Mouse (Mus musculus): ENCODE results near the gene Olfr958. TPM values are rescaled to one million over a fixed set of nuclear protein-coding genes. Genes with fewer than 3 reads are reported as not detected.
A peak's percentile ranks its signal among the peaks of the same experiment; 100 is the strongest.

Olfr958 gene
- polyA plus RNA-seq (2015; fragmentation: Nextera tagmentation; extraction: Ambion mirVana), result not detected in 2 replicates

DNA sequence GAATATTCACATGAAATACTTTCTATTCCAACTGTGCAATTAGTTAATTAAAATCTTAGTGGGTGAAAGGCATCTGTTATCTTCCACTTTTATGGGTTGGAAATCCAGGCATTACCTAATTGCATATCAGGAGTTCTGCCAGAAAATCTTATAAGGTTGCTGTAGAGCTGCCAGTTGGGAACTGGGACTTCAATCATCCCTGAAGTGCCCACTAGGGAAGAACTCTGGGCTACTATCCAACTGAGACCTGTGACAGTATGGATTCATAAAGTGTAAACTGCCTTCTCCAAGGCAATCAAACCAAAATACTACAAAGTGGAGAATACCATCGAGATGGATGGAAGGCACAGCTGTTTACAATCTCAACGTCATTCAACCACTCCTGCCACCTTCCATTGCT, at the start of gene Olfr958:
TSS of gene Olfr958 (minus strand) at position 109 of the 400 bp plus-strand sequence.
- Histone ChIP-seq H3K27ac (no peak within 1 kb of the TSS), H3K27me3 (no peaks in the 10 kb centered on the region), H3K9me3 (no peaks in the 10 kb centered on the region), H3K4me3 (no peak within 1 kb of the TSS), H3K36me3 (no peaks in the 10 kb centered on the region), H3K4me2 (no peak within 1 kb of the TSS), H3K4me1 (peaks cover 11% of the 10 kb centered on the region), H3K9ac (no peak within 1 kb of the TSS)
- WGBS, result 47% methylated on average over 2 of the region's 2 CpGs
- no peak for ATAC-seq (ENCODE audit: insufficient number of reproducible peaks, insufficient read depth, low FRiP score, low TSS enrichment, low read depth)

GRCm38 (mm10) chr9:39603333-39603845, 49.5 kb upstream of the Olfr958 start:
- under 1% methylated on average over 9 of the region's 9 CpGs for WGBS
- Histone ChIP-seq H3K9me3 (no peaks in the 10 kb centered on the region), H3K4me2 (peak overlapping the region; percentile 73), H3K4me3 (peak overlapping the region; percentile 48), H3K4me1 (peaks cover 7% of the 10 kb centered on the region; the same call in 1 of the 2 replicates), H3K9ac (peak overlapping the region; percentile 56), H3K36me3 (peaks cover 9% of the 10 kb centered on the region), H3K27ac (peak overlapping the region; percentile 12; the same call in 1 of the 2 replicates), H3K27me3 (no peaks in the 10 kb centered on the region)
- ATAC-seq (ENCODE audit: insufficient number of reproducible peaks, insufficient read depth, low FRiP score, low TSS enrichment, low read depth), result peak; percentile 72; the same call in 1 of the 2 replicates

DNA sequence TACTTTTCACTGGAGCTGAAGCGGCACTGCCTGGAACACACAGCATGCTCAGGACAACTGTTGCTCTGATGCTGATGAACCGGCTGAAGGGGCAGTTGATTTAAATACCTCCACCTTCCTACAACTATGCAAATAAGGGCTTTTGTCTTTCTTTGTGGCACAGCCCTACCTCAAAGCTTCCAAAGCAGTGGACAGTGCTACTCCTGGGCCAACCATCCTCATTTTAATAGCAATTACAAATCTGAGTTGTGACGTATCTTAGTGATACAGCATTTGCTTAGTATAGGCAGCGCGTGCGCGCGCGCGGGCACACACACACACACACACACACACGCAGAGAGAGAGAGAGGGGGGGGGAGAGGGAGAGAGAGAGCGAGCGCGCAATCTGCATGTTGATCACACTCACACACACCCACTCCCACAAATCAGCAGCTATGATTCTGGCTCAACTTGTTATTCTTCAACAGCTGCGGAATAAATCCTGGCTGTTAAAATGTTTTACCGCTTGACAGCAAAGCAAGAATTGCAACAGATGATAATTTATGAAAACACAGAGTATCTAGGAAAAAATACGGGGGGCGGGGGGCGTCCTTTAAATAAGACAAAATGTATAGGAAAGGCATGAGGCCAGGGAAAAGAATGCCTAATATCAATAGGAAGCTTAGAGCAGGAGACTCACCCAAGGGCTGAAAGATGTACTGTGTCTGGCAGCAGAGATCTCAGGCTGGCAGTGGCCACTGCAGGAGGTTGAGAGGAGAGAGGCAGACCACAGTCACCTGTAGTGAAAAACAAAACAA, 48.9 kb upstream of the Olfr958 start:
- no peaks in the 10 kb centered on the region for H3K9me3 ChIP-seq
- ATAC-seq (ENCODE audit: insufficient number of reproducible peaks, insufficient read depth, low FRiP score, low TSS enrichment, low read depth), result peak; percentile 33; the same call in 1 of the 2 replicates
- H3K9ac ChIP-seq, result peak overlapping the region; percentile 56
- H3K4me2 ChIP-seq, result peak overlapping the region; percentile 73
- H3K4me3 ChIP-seq, result peak overlapping the region; percentile 48
- WGBS, result under 1% methylated on average over 19 of the region's 19 CpGs
- H3K27me3 ChIP-seq, result no peaks in the 10 kb centered on the region
- H3K27ac ChIP-seq, result peak overlapping the region; percentile 12; the same call in 1 of the 2 replicates
- H3K36me3 ChIP-seq, result peaks cover 9% of the 10 kb centered on the region
- H3K4me1 ChIP-seq, result peaks cover 7% of the 10 kb centered on the region; the same call in 1 of the 2 replicates

- Histone ChIP-seq H3K4me1 (no peaks in the 10 kb centered on the region), H3K9ac (no peak overlapping the region), H3K4me2 (no peak overlapping the region), H3K36me3 (no peaks in the 10 kb centered on the region), H3K27ac (no peak overlapping the region), H3K4me3 (no peak overlapping the region), H3K27me3 (no peaks in the 10 kb centered on the region), H3K9me3 (no peaks in the 10 kb centered on the region)
- ATAC-seq (ENCODE audit: insufficient number of reproducible peaks, insufficient read depth, low FRiP score, low TSS enrichment, low read depth), result no peak
- WGBS, result 87% methylated on average over 5 of the region's 5 CpGs
Measured at GRCm38 (mm10) chr9:39577050-39577449, 23.2 kb upstream of the Olfr958 start.

- no peak within 1 kb of the TSS for H3K4me3 ChIP-seq
- no peaks in the 10 kb centered on the region for H3K27me3 ChIP-seq
- no peaks in the 10 kb centered on the region for H3K36me3 ChIP-seq
- WGBS, result 54% methylated on average over 3 of the region's 3 CpGs
- no peak for ATAC-seq (ENCODE audit: insufficient number of reproducible peaks, insufficient read depth, low FRiP score, low TSS enrichment, low read depth)
- H3K9me3 ChIP-seq, result no peaks in the 10 kb centered on the region
- no peak within 1 kb of the TSS for H3K27ac ChIP-seq
- H3K4me1 ChIP-seq, result no peaks in the 10 kb centered on the region
- no peak within 1 kb of the TSS for H3K4me2 ChIP-seq
- H3K9ac ChIP-seq, result no peak within 1 kb of the TSS
Measured at GRCm38 (mm10) chr9:39575469-39575868, 21.6 kb upstream of the Olfr958 start, which contains the start of gene Olfr959. Olfr959 (minus strand) TSS chr9:39575569.

DNA sequence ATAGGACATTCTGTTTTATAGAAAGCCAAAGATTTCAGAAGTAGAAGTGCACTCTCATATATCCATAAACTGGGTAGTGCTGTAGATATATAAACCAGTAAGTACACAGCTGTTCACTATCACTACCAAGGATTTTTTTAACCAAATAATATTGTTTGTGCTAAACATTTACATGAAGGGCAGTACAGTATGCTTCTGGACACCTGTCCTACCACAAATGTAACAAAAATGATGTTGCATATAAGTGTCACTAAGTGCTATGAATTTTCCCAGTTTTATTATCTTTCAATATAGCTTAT, 4.4 kb upstream of the Olfr958 start:
- Histone ChIP-seq H3K27me3 (no peaks in the 10 kb centered on the region), H3K4me3 (no peak overlapping the region), H3K27ac (no peak overlapping the region), H3K9me3 (no peaks in the 10 kb centered on the region), H3K36me3 (no peaks in the 10 kb centered on the region), H3K4me2 (no peak overlapping the region), H3K4me1 (no peaks in the 10 kb centered on the region), H3K9ac (no peak overlapping the region)
- ATAC-seq (ENCODE audit: insufficient number of reproducible peaks, insufficient read depth, low FRiP score, low TSS enrichment, low read depth), result no peak

GRCm38 (mm10) chr9:39557529-39558348, 3.9 kb upstream of the Olfr958 start:
- ATAC-seq (ENCODE audit: insufficient number of reproducible peaks, insufficient read depth, low FRiP score, low TSS enrichment, low read depth), result no peak
- no peaks in the 10 kb centered on the region for H3K36me3 ChIP-seq
- WGBS, result 46% methylated on average over 3 of the region's 3 CpGs
- H3K9ac ChIP-seq, result no peak overlapping the region
- H3K27ac ChIP-seq, result no peak overlapping the region
- no peaks in the 10 kb centered on the region for H3K9me3 ChIP-seq
- H3K4me3 ChIP-seq, result no peak overlapping the region
- no peaks in the 10 kb centered on the region for H3K4me1 ChIP-seq
- no peak overlapping the region for H3K4me2 ChIP-seq
- H3K27me3 ChIP-seq, result no peaks in the 10 kb centered on the region

DNA sequence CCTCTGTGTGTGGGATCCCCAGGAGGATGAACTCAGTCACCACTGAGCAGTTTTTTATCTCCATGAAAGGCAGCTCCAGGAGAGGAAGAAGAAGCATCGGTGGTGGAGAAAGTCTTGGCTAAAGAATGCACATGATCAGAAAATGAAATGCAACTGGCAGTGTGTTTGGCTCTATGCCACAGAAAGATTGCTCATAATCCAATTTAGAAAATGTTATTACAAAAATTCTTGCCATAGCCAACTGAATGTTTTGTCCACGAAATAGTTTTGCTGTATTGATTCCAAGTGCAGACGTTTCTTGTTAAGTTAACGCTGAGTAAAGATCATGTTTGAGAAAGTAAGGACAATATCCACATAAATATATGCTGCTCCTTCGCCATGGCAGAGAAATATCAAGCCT, 3.0 kb downstream of the Olfr958 start:
- no peaks in the 10 kb centered on the region for H3K36me3 ChIP-seq
- H3K4me2 ChIP-seq, result no peak overlapping the region
- no peaks in the 10 kb centered on the region for H3K9me3 ChIP-seq
- H3K9ac ChIP-seq, result no peak overlapping the region
- H3K4me1 ChIP-seq, result peaks cover 11% of the 10 kb centered on the region
- no peak for ATAC-seq (ENCODE audit: insufficient number of reproducible peaks, insufficient read depth, low FRiP score, low TSS enrichment, low read depth)
- no peaks in the 10 kb centered on the region for H3K27me3 ChIP-seq
- WGBS, result 31% methylated on average over 5 of the region's 5 CpGs
- no peak overlapping the region for H3K4me3 ChIP-seq
- H3K27ac ChIP-seq, result peak overlapping the region; percentile 39; the same call in 1 of the 2 replicates

DNA sequence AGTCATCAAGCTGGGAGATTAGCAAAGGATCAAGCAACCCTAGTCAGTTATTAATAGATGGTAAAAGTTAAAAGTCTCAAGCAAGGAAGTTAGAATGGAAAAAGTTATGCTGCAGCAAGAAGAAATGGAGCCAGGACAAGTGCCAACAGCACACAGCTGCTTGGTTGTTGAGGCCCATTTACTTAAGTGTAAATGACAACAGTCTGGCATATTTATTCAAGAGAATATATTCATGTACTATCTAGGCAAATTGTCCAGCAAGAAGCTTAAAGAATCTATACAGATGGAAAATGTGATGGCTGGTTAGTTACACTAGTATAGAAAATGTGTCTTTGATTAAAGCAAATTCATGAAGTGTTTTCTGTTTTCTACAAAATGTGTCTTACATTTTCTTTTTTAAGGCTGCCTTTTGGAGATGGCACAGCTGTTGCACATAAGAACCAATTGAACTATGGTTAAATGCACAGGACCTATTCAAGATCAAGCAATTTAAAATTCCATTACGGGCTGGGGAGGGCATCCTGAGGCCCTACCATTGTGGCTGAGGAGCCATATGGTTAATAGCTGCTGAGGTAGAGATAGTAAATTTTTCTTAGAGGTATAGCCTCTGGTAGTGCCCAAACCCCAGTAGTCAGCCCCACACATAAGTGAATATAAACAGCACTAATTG, 30.1 kb downstream of the Olfr958 start:
- H3K27ac ChIP-seq, result no peak overlapping the region; the same call in 1 of the 2 replicates
- 23% methylated on average over 1 of the region's 1 CpGs for WGBS

DNA sequence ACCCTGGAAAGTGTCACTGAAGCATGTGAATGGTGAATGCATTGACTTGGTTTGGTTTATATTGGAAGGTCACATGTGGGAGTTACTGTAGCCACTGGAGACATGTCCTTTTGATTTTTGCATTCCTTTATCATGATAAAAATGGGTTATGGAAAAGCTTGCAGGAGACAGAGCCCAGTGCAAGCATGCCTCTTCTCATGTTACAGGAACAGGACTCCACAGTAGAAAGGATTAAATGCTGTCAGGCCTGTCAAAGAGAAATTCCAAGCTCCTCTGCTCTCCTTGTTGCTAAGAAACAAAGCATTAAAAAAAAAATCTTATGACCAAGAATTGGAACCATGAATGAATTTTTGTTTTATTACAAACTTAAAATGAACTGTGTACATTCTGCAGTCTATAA, 35.3 kb downstream of the Olfr958 start:
- Histone ChIP-seq H3K9me3 (no peaks in the 10 kb centered on the region), H3K9ac (no peak overlapping the region), H3K27ac (no peak overlapping the region), H3K27me3 (no peaks in the 10 kb centered on the region), H3K4me2 (no peak overlapping the region), H3K4me3 (no peak overlapping the region), H3K36me3 (no peaks in the 10 kb centered on the region), H3K4me1 (peaks cover 10% of the 10 kb centered on the region)
- ATAC-seq (ENCODE audit: insufficient number of reproducible peaks, insufficient read depth, low FRiP score, low TSS enrichment, low read depth), result no peak

More for the DNA sequence above, 30.1 kb downstream of the Olfr958 start:
- Histone ChIP-seq H3K36me3 (no peaks in the 10 kb centered on the region), H3K9me3 (no peaks in the 10 kb centered on the region), H3K4me3 (no peak overlapping the region), H3K9ac (no peak overlapping the region), H3K4me1 (peaks cover 5% of the 10 kb centered on the region; the same call in 1 of the 2 replicates), H3K27me3 (no peaks in the 10 kb centered on the region), H3K4me2 (no peak overlapping the region)
- ATAC-seq (ENCODE audit: insufficient number of reproducible peaks, insufficient read depth, low FRiP score, low TSS enrichment, low read depth), result no peak

- Histone ChIP-seq H3K4me3 (no peak within 1 kb of the TSS), H3K4me2 (no peak within 1 kb of the TSS), H3K27me3 (no peaks in the 10 kb centered on the region), H3K9me3 (no peaks in the 10 kb centered on the region), H3K27ac (no peak within 1 kb of the TSS), H3K36me3 (no peaks in the 10 kb centered on the region), H3K9ac (no peak within 1 kb of the TSS), H3K4me1 (peaks cover 5% of the 10 kb centered on the region)
- WGBS, result 29% methylated on average over 3 of the region's 3 CpGs
- ATAC-seq (ENCODE audit: insufficient number of reproducible peaks, insufficient read depth, low FRiP score, low TSS enrichment, low read depth), result no peak
Measured at GRCm38 (mm10) chr9:39515531-39515930, 38.3 kb downstream of the Olfr958 start, which contains the start of gene Olfr957. Olfr957 (minus strand) TSS chr9:39515809.

All from embryonic facial prominence, embryonic 13.5 days (tissue).